Mouse (Mus musculus) intestine, embryonic 16.5 days (tissue): ENCODE results near the gene Apobec1. TPM values are rescaled to one million over a fixed set of nuclear protein-coding genes. Genes with fewer than 3 reads are reported as not detected.
"Not testable (repeated sequence)": the region's sequence is repeated elsewhere in the genome, so short reads cannot be mapped to it uniquely, and the experiment has no call there.

ENCODE experiments used
- ATAC-seq: fragments of 200-750 bp; cut with Nextera tagmentation; 2 replicates; pipeline ENCODE4 v1.8.0; 2017; ENCODE audit warnings: moderate TSS enrichment, moderate library complexity
- H3K27ac ChIP-seq: fragments of 300-500 bp; sonication (generic); 2 replicates; pipeline ENCODE4 v1.5.1; 2014; ENCODE audit warnings: mild to moderate bottlenecking, low read length
- H3K27me3 ChIP-seq: fragments of 300-500 bp; sonication (generic); replicated peaks from 2 replicates; pipeline ENCODE4 v1.6.1; 2014; ENCODE audit warnings: low read length, control low read depth, mixed read lengths; ENCODE audit not compliant: control insufficient read depth, insufficient read depth
- H3K36me3 ChIP-seq: fragments of 300-500 bp; sonication (generic); 2 replicates; pipeline ENCODE4 v1.6.1; 2014; ENCODE audit warnings: low read length, control low read depth; ENCODE audit not compliant: control insufficient read depth, insufficient read depth
- H3K4me1 ChIP-seq: fragments of 300-500 bp; sonication (generic); 2 replicates; pipeline ENCODE4 v1.6.1; 2014; ENCODE audit warnings: low read length, control low read depth, mixed read lengths; ENCODE audit not compliant: control insufficient read depth, insufficient read depth
- H3K4me2 ChIP-seq: fragments of 300-500 bp; sonication (generic); 2 replicates; pipeline ENCODE4 v1.6.1; 2014; ENCODE audit warnings: low read depth, low read length, control low read depth
- H3K4me3 ChIP-seq: fragments of 300-500 bp; sonication (generic); 2 replicates; pipeline ENCODE4 v1.5.1; 2014; ENCODE audit warnings: mild to moderate bottlenecking, low read length
- H3K9ac ChIP-seq: fragments of 300-500 bp; sonication (generic); 2 replicates; pipeline ENCODE4 v1.6.1; 2014; ENCODE audit warnings: low read depth, low read length
- H3K9me3 ChIP-seq: fragments of 300-500 bp; sonication (generic); 2 replicates; pipeline ENCODE4 v1.6.1; 2016; ENCODE audit warnings: low read length, control low read depth; ENCODE audit not compliant: control insufficient read depth
- WGBS: fragments of 180-500 bp; shearing (Covaris S2); extraction: QIAGEN DNeasy Blood & Tissue Kit; methylation state at CpG from one replicate; pipeline ENCODE4 v1.1.7; 2014; 5-methylcytosine and 5-hydroxymethylcytosine counted together
- polyA plus RNA-seq: library from polyadenylated mRNA; unstranded; fragments of >200 nt; fragmentation: Nextera tagmentation; extraction: Ambion mirVana; gene quantifications from 2 replicates; pipeline ENCODE4 v1.2.1, GENCODE M21; 2015

The Apobec1 gene
- polyA plus RNA-seq, 1 experiment from 2014 or later = 9.1 TPM

- not testable (repeated sequence) for H3K27ac ChIP-seq, H3K4me2 ChIP-seq, H3K4me1 ChIP-seq, H3K9me3 ChIP-seq, H3K9ac ChIP-seq, ATAC-seq, H3K36me3 ChIP-seq, H3K4me3 ChIP-seq, H3K27me3 ChIP-seq
- 88% methylated on average over 1 of the region's 1 CpGs for WGBS
These were observed 27.2 kb downstream of the Apobec1 start for GRCm38 (mm10) chr6:122575037-122575436.

- no peaks in the 10 kb centered on the region for H3K9me3 ChIP-seq
- H3K27ac ChIP-seq = no peak overlapping the region
- no peak overlapping the region for H3K9ac ChIP-seq
- no peak overlapping the region for H3K4me3 ChIP-seq
- H3K4me2 ChIP-seq = no peak overlapping the region
- no peak for ATAC-seq
- 65% methylated on average over 3 of the region's 3 CpGs for WGBS
- H3K36me3 ChIP-seq = no peaks in the 10 kb centered on the region
- H3K27me3 ChIP-seq = no peaks in the 10 kb centered on the region
- peaks cover 3% of the 10 kb centered on the region; the same call in 1 of the 2 replicates for H3K4me1 ChIP-seq
These were observed 30.7 kb downstream of the Apobec1 start for GRCm38 (mm10) chr6:122571617-122571959.

- peak; percentile 80 for ATAC-seq
- no peaks in the 10 kb centered on the region for H3K27me3 ChIP-seq
- H3K9me3 ChIP-seq = no peaks in the 10 kb centered on the region
- 56% methylated on average over 8 of the region's 8 CpGs for WGBS
- H3K4me1 ChIP-seq = peaks cover 3% of the 10 kb centered on the region; the same call in 1 of the 2 replicates
- no peak overlapping the region for H3K27ac ChIP-seq
- no peak overlapping the region for H3K4me3 ChIP-seq
- no peak overlapping the region for H3K9ac ChIP-seq
- H3K4me2 ChIP-seq = no peak overlapping the region
- H3K36me3 ChIP-seq = no peaks in the 10 kb centered on the region
These were observed 31.3 kb downstream of the Apobec1 start for GRCm38 (mm10) chr6:122570695-122571616.

- Histone ChIP-seq H3K9ac (no peak overlapping the region), H3K27me3 (no peaks in the 10 kb centered on the region), H3K36me3 (no peaks in the 10 kb centered on the region), H3K4me1 (peaks cover 3% of the 10 kb centered on the region; the same call in 1 of the 2 replicates), H3K27ac (no peak overlapping the region), H3K4me2 (no peak overlapping the region), H3K9me3 (no peaks in the 10 kb centered on the region), H3K4me3 (no peak overlapping the region)
- 69% methylated on average over 1 of the region's 1 CpGs for WGBS
- ATAC-seq = no peak
These were observed 32.5 kb downstream of the Apobec1 start for GRCm38 (mm10) chr6:122569762-122570161.

GRCm38 (mm10) chr6:122569113-122569512, 33.1 kb downstream of the Apobec1 start:
- 74% methylated on average over 5 of the region's 5 CpGs for WGBS
- ATAC-seq = no peak
- Histone ChIP-seq H3K9me3 (no peaks in the 10 kb centered on the region), H3K27me3 (no peaks in the 10 kb centered on the region), H3K4me1 (peaks cover 3% of the 10 kb centered on the region; the same call in 1 of the 2 replicates), H3K27ac (no peak overlapping the region), H3K9ac (no peak overlapping the region), H3K36me3 (no peaks in the 10 kb centered on the region), H3K4me3 (no peak overlapping the region), H3K4me2 (no peak overlapping the region)

GRCm38 (mm10) chr6:122565070-122565784, 37.0 kb downstream of the Apobec1 start:
- no peak overlapping the region for H3K27ac ChIP-seq
- H3K36me3 ChIP-seq = no peaks in the 10 kb centered on the region
- no peak overlapping the region for H3K9ac ChIP-seq
- ATAC-seq = no peak
- H3K4me2 ChIP-seq = no peak overlapping the region
- WGBS = 88% methylated on average over 9 of the region's 9 CpGs
- H3K4me3 ChIP-seq = no peak overlapping the region
- no peaks in the 10 kb centered on the region for H3K27me3 ChIP-seq
- H3K4me1 ChIP-seq = 0 out of 2 replicates have a peak, but pooled peaks cover 3% of the 10 kb centered on the region
- no peaks in the 10 kb centered on the region for H3K9me3 ChIP-seq

GRCm38 (mm10) chr6:122562463-122562862, 39.8 kb downstream of the Apobec1 start:
- WGBS = 2% methylated on average over 6 of the region's 6 CpGs
- Histone ChIP-seq H3K27ac (no peak overlapping the region), H3K9ac (no peak overlapping the region), H3K9me3 (no peaks in the 10 kb centered on the region), H3K36me3 (no peaks in the 10 kb centered on the region), H3K4me1 (0 out of 2 replicates have a peak, but pooled peaks cover 3% of the 10 kb centered on the region), H3K4me3 (no peak overlapping the region), H3K4me2 (no peak overlapping the region), H3K27me3 (no peaks in the 10 kb centered on the region)
- ATAC-seq = no peak

GRCm38 (mm10) chr6:122561005-122561404, 41.2 kb downstream of the Apobec1 start:
- no peaks in the 10 kb centered on the region for H3K27me3 ChIP-seq
- no peak overlapping the region for H3K9ac ChIP-seq
- H3K4me2 ChIP-seq = no peak overlapping the region
- H3K4me1 ChIP-seq = 0 out of 2 replicates have a peak, but pooled peaks cover 3% of the 10 kb centered on the region
- H3K4me3 ChIP-seq = no peak overlapping the region
- no peaks in the 10 kb centered on the region for H3K9me3 ChIP-seq
- 0 out of 2 replicates have a peak, but pooled peaks have one; percentile 16 for ATAC-seq
- no peaks in the 10 kb centered on the region for H3K36me3 ChIP-seq
- WGBS = 81% methylated on average over 20 of the region's 20 CpGs
- H3K27ac ChIP-seq = no peak overlapping the region

GRCm38 (mm10) chr6:122560427-122560826, 41.8 kb downstream of the Apobec1 start:
- peak; percentile 36 for ATAC-seq
- Histone ChIP-seq H3K36me3 (no peaks in the 10 kb centered on the region), H3K27ac (no peak overlapping the region), H3K9ac (no peak overlapping the region), H3K27me3 (no peaks in the 10 kb centered on the region), H3K4me3 (no peak overlapping the region), H3K9me3 (no peaks in the 10 kb centered on the region), H3K4me2 (peak overlapping the region; percentile 17), H3K4me1 (0 out of 2 replicates have a peak, but pooled peaks cover 3% of the 10 kb centered on the region)
- 21% methylated on average over 17 of the region's 17 CpGs for WGBS
